Mouse (Mus musculus) right cerebral cortex, postnatal 25 days (tissue): ENCODE results near the gene Prickle4.
A peak's percentile ranks its signal among the peaks of the same experiment; 100 is the strongest.
"Not testable (repeated sequence)": the region's sequence is repeated elsewhere in the genome, so short reads cannot be mapped to it uniquely, and the experiment has no call there.

Source experiments
- DNase-seq: peaks from one replicate; pipeline ENCODE4 v3.0.0; 2022

The Prickle4 gene

DNA sequence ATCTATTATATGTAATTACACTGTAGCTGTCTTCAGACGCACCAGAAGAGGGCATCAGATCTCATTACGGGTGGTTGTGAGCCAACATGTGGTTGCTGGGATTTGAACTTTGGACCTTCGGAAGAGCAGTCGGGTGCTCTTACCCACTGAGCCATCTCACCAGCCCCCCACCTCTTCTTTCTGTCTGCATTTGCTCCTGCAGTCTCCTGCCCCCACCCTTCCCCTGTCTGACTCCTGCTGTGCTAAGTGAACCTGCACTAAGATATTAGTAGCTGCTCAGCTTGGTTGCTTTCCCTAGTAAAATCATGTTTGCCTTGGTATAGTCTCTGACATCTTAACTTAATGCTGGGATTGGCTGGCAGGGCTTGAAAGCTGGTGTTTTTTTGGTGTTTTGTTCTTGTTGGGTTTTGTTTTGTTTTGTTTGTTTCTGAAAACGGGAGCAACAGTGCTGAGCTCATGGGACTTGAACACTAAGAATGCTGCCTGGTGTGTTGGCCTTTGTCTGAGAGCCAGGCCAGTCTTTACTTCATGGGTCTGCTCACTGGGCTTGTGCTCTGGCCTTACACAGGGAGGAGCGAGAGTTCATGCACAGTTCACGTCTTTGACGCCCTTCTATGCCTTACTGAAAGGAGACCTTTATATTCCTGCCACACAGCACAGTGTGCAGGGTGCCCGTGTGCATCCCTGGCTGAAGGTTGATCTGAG lies 31.4 kb downstream of the Prickle4 start:
- no peak for DNase-seq

- no peak for DNase-seq
These were observed 35.7 kb downstream of the Prickle4 start for GRCm38 (mm10) chr17:47658741-47659243.

DNA sequence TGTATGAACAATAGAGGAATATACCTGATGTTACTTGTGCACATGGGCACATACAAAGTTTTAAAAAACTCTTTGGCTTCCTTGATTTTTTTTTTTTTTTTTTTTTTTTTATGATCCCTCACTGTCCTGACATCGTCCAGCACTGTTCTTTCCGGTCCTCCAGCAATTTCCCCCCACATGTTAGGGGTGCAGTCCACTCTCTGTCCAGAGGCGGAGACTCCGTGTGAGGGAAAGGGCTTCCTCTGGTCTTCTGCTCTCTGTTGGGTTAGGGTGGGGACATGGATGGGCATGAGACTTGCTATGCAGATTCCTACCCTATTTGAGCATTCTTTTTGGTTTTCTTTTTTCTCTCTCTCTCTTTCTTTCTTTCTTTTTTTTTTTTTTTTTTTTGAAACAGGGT lies 36.6 kb downstream of the Prickle4 start:
- no peak for DNase-seq

DNA sequence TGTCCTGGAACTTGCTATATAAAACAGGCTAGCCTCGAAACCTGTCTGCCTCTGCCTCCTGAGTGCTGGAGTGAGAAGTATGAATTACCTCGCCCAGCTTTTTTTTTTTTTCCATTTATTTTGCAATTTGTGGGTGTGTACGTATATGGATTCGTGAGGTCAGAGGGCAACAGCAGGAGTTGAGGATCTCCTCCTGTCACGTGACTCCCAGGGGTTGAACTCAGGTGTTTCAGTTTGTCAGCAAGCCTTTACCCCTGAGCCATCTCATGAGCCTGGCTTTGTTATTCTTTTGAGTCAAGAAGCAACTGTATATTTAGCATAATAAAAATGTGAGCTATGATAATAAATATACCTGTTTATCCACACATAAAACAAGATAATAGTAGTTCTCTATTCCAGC lies 38.8 kb downstream of the Prickle4 start:
- DNase-seq, result no peak

DNA sequence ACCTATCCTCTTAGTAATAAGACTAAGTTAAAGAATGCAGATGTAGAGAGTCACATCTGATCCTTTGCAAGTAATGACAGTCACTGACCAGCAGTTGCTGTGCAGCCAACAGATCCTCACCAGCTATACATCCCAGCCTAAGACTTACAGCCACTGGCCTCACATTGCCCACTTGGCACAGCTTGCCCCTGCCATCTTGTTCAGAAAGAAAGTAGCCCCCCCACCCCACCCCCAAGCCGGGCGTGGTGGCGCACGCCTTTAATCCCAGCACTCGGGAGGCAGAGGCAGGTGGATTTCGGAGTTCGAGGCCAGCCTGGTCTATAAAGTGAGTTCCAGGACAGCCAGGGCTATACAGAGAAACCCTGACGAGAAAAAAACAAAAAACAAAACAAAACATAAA lies 40.2 kb downstream of the Prickle4 start:
- DNase-seq, result not testable (repeated sequence)

DNA sequence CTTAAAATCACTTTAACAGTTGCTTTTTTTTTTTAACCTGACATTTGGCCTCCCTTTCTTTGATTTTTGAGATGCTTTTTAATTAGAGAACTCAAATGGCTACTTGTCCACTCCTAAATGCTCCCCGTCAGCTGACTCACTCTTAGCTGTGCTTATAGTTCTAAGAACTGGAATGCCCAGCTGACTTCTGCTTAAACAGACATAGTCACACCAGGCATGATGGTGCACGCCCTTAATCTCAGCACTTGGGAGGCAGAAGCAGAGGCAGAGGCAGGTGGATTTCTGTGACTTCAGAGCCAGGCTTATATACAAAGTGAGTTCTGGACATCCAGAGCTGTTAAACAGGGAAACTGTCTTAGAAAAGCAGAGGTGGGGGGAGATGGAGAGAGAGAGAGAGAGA lies 42.6 kb downstream of the Prickle4 start:
- no peak for DNase-seq

- DNase-seq, result no peak
These were observed 45.6 kb downstream of the Prickle4 start for GRCm38 (mm10) chr17:47648966-47649365.

DNA sequence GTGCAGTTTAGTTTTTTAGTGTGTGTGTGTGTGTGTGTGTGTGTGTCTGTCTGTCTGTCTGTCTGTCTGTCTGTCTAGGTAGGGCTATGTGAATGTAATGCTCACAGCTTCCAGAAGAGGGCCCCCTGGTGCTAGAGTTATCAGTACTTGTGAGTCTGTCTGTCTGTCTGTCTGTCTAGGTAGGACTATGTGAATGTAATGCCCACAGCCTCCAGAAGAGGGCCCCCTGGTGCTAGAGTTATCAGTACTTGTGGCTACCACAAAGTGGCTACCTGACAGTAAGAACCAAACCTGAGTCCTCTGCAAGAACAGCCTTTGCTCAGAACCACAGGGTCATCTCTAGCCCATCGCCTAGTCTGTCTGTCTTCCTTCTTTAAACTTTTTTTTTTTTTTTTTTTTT lies 47.9 kb downstream of the Prickle4 start:
- peak; percentile 11 for DNase-seq

DNA sequence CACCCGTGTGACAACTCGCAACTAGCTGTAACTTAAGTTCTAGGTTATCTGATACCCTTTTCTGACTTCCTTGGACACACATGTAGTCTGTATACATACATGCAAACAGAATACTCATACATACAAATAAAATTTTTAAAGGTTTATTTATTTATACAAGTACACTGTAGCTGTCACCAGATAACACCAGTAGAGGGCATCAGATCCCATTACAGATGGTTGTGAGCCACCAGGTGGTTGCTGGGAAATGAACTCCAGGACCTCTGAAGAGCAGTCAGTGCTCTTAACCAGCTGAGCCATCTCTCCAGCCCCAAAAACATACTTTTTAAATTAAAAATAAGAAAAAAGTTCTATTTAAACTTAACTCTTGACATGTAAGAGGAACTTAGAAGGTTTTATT lies 51.5 kb downstream of the Prickle4 start:
- no peak for DNase-seq
